Mouse (Mus musculus) liver, embryonic 11.5 days (tissue): Measurements from ENCODE around the gene Gstm6. TPM values are rescaled to one million over a fixed set of nuclear protein-coding genes. Genes with fewer than 3 reads are reported as not detected.

Experiments used
- ATAC-seq: fragments of 200-750 bp; cut with Nextera tagmentation; replicated peaks from 2 replicates; pipeline ENCODE4 v1.8.0; 2017; ENCODE audit warnings: moderate number of reproducible peaks, mild to moderate bottlenecking, moderate TSS enrichment, moderate library complexity; ENCODE audit not compliant: low FRiP score
- DNase-seq: peaks from one replicate; pipeline ENCODE4 v3.0.0-alpha.2; 2017; ENCODE audit warnings: low spot score
- H3K27ac ChIP-seq: fragments of 300-500 bp; sonication (generic); 2 replicates; pipeline ENCODE4 v1.5.1; 2014; ENCODE audit warnings: mild to moderate bottlenecking, low read depth, low read length, control low read depth
- H3K27me3 ChIP-seq: fragments of 300-500 bp; sonication (generic); replicated peaks from 2 replicates; pipeline ENCODE4 v1.6.1; 2014; ENCODE audit warnings: low read length, mixed read lengths; ENCODE audit not compliant: control insufficient read depth, insufficient read depth
- H3K36me3 ChIP-seq: fragments of 300-500 bp; sonication (generic); 2 replicates; pipeline ENCODE4 v1.6.1; 2014; ENCODE audit warnings: mild to moderate bottlenecking, low read length, moderate library complexity, mixed read lengths; ENCODE audit not compliant: control insufficient read depth, insufficient read depth
- H3K4me1 ChIP-seq: fragments of 300-500 bp; sonication (generic); replicated peaks from 2 replicates; pipeline ENCODE4 v1.6.1; 2014; ENCODE audit warnings: low read length, mixed read lengths; ENCODE audit not compliant: control insufficient read depth, insufficient read depth
- H3K4me2 ChIP-seq: fragments of 300-500 bp; sonication (generic); 2 replicates; pipeline ENCODE4 v1.6.1; 2014; ENCODE audit warnings: mild to moderate bottlenecking, control low read depth, moderate library complexity
- H3K4me3 ChIP-seq: fragments of 300-500 bp; sonication (generic); 2 replicates; pipeline ENCODE4 v1.5.1; 2014; ENCODE audit warnings: low read depth, low read length, control low read depth
- H3K9ac ChIP-seq: fragments of 300-500 bp; sonication (generic); 2 replicates; pipeline ENCODE4 v1.6.1; 2014; ENCODE audit warnings: low read depth, low read length, control low read depth
- H3K9me3 ChIP-seq: fragments of 300-500 bp; sonication (generic); 2 replicates; pipeline ENCODE4 v1.6.1; 2016; ENCODE audit warnings: low read length, inconsistent platforms, mixed read lengths; ENCODE audit not compliant: control insufficient read depth
- WGBS: fragments of 180-500 bp; shearing (Covaris S2); extraction: QIAGEN DNeasy Blood & Tissue Kit; methylation state at CpG from one replicate; pipeline ENCODE4 v1.1.7; 2014; 5-methylcytosine and 5-hydroxymethylcytosine counted together
- polyA plus RNA-seq: library from polyadenylated mRNA; unstranded; fragments of >200 nt; fragmentation: Nextera tagmentation; extraction: Ambion mirVana; gene quantifications from 2 replicates; pipeline ENCODE4 v1.2.1, GENCODE M21; 2014

The Gstm6 gene
- polyA plus RNA-seq, 1 experiment from 2014 or later, result 9.5 TPM

GRCm38 (mm10) chr3:107925335-107925734 is 18.2 kb downstream of the Gstm6 start:
- Histone ChIP-seq H3K4me1 (no peaks in the 10 kb centered on the region), H3K4me2 (no peak overlapping the region), H3K9me3 (no peaks in the 10 kb centered on the region), H3K36me3 (no peaks in the 10 kb centered on the region), H3K9ac (no peak overlapping the region), H3K27ac (no peak overlapping the region), H3K4me3 (no peak overlapping the region), H3K27me3 (no peaks in the 10 kb centered on the region)
- no peak for DNase-seq
- no peak for ATAC-seq
- 85% methylated on average over 3 of the region's 3 CpGs for WGBS

GRCm38 (mm10) chr3:107920348-107920747 is 23.2 kb downstream of the Gstm6 start:
- Histone ChIP-seq H3K9ac (no peak overlapping the region), H3K4me2 (no peak overlapping the region), H3K9me3 (no peaks in the 10 kb centered on the region), H3K36me3 (no peaks in the 10 kb centered on the region), H3K27ac (no peak overlapping the region), H3K4me1 (no peaks in the 10 kb centered on the region), H3K4me3 (no peak overlapping the region), H3K27me3 (no peaks in the 10 kb centered on the region)
- 81% methylated on average over 5 of the region's 5 CpGs for WGBS
- no peak for DNase-seq
- no peak for ATAC-seq

GRCm38 (mm10) chr3:107917783-107918408 is 25.7 kb downstream of the Gstm6 start:
- Histone ChIP-seq H3K4me2 (no peak overlapping the region), H3K27me3 (no peaks in the 10 kb centered on the region), H3K27ac (no peak overlapping the region), H3K4me3 (no peak overlapping the region), H3K9me3 (no peaks in the 10 kb centered on the region), H3K36me3 (no peaks in the 10 kb centered on the region), H3K9ac (no peak overlapping the region), H3K4me1 (no peaks in the 10 kb centered on the region)
- 55% methylated on average over 7 of the region's 7 CpGs for WGBS
- DNase-seq (no peak), ATAC-seq (0 out of 2 replicates have a peak, but pooled peaks have one; percentile 49)

- no peak for ATAC-seq
- Histone ChIP-seq H3K27ac (no peak overlapping the region), H3K9me3 (no peaks in the 10 kb centered on the region), H3K27me3 (no peaks in the 10 kb centered on the region), H3K4me3 (no peak overlapping the region), H3K9ac (no peak overlapping the region), H3K36me3 (no peaks in the 10 kb centered on the region), H3K4me2 (no peak overlapping the region), H3K4me1 (no peaks in the 10 kb centered on the region)
- no peak for DNase-seq
- 66% methylated on average over 3 of the region's 3 CpGs for WGBS
These were observed 26.5 kb downstream of the Gstm6 start for GRCm38 (mm10) chr3:107917097-107917496.

GRCm38 (mm10) chr3:107916674-107917073 is 26.9 kb downstream of the Gstm6 start:
- H3K27me3 ChIP-seq, result no peaks in the 10 kb centered on the region
- H3K27ac ChIP-seq, result no peak overlapping the region
- no peak overlapping the region for H3K9ac ChIP-seq
- 82% methylated on average over 15 of the region's 15 CpGs for WGBS
- no peaks in the 10 kb centered on the region for H3K36me3 ChIP-seq
- H3K9me3 ChIP-seq, result no peaks in the 10 kb centered on the region
- no peak overlapping the region for H3K4me2 ChIP-seq
- H3K4me3 ChIP-seq, result no peak overlapping the region
- H3K4me1 ChIP-seq, result no peaks in the 10 kb centered on the region
- no peak for ATAC-seq
- no peak for DNase-seq

- H3K4me3 ChIP-seq, result no peak overlapping the region
- H3K9me3 ChIP-seq, result no peaks in the 10 kb centered on the region
- H3K27ac ChIP-seq, result no peak overlapping the region; the same call in 1 of the 2 replicates
- 44% methylated on average over 6 of the region's 6 CpGs for WGBS
- no peaks in the 10 kb centered on the region for H3K27me3 ChIP-seq
- peaks cover 5% of the 10 kb centered on the region; the same call in 1 of the 2 replicates for H3K4me1 ChIP-seq
- H3K36me3 ChIP-seq, result no peaks in the 10 kb centered on the region
- ATAC-seq, result peak; percentile 36; the same call in 1 of the 2 replicates
- H3K4me2 ChIP-seq, result peak overlapping the region; percentile 33; the same call in 1 of the 2 replicates
- no peak overlapping the region for H3K9ac ChIP-seq
- DNase-seq, result no peak
These were observed 37.6 kb downstream of the Gstm6 start for GRCm38 (mm10) chr3:107905942-107906341.

- Histone ChIP-seq H3K36me3 (no peaks in the 10 kb centered on the region), H3K9me3 (no peaks in the 10 kb centered on the region), H3K4me2 (no peak overlapping the region), H3K4me1 (peaks cover 7% of the 10 kb centered on the region; the same call in 1 of the 2 replicates), H3K27me3 (no peaks in the 10 kb centered on the region), H3K9ac (no peak overlapping the region), H3K4me3 (no peak overlapping the region), H3K27ac (no peak overlapping the region)
- DNase-seq (no peak), ATAC-seq (no peak)
- WGBS, result 68% methylated on average over 11 of the region's 11 CpGs
These were observed 42.4 kb downstream of the Gstm6 start for GRCm38 (mm10) chr3:107900955-107901673.

GRCm38 (mm10) chr3:107898691-107899090 is 44.9 kb downstream of the Gstm6 start:
- WGBS, result 91% methylated on average over 13 of the region's 13 CpGs
- no peak for ATAC-seq

More at GRCm38 (mm10) chr3:107898691-107899090, 44.9 kb downstream of the Gstm6 start:
- H3K27me3 ChIP-seq, result no peaks in the 10 kb centered on the region
- no peaks in the 10 kb centered on the region for H3K36me3 ChIP-seq
- no peaks in the 10 kb centered on the region for H3K9me3 ChIP-seq
- peaks cover 3% of the 10 kb centered on the region; the same call in 1 of the 2 replicates for H3K4me1 ChIP-seq
- no peak for DNase-seq
- no peak overlapping the region for H3K9ac ChIP-seq
- H3K4me3 ChIP-seq, result no peak overlapping the region
- H3K4me2 ChIP-seq, result no peak overlapping the region
- no peak overlapping the region for H3K27ac ChIP-seq
